Mouse (Mus musculus) natural killer cell, adult 2 months (primary cell): ENCODE measurements around the gene Cyp2u1.

ENCODE experiments used
- DNase-seq, 2 experiments: peaks; one replicate each; pipeline ENCODE4 v3.0.0; 2022; ENCODE audit warnings: low spot score in 2 of 2

Cyp2u1 gene

GRCm38 (mm10) chr3:131255399-131255981 lies 47.5 kb downstream of the Cyp2u1 start:
- DNase-seq: no peak

- DNase-seq: no peak
These were observed 48.0 kb downstream of the Cyp2u1 start for GRCm38 (mm10) chr3:131254991-131255390.

- no peak for DNase-seq
These were observed 51.4 kb downstream of the Cyp2u1 start for GRCm38 (mm10) chr3:131251601-131252000.

- DNase-seq: no peak
These were observed 52.0 kb downstream of the Cyp2u1 start for GRCm38 (mm10) chr3:131250978-131251377.

GRCm38 (mm10) chr3:131250283-131250682 lies 52.7 kb downstream of the Cyp2u1 start:
- DNase-seq: no peak

GRCm38 (mm10) chr3:131248444-131248843 lies 54.6 kb downstream of the Cyp2u1 start:
- DNase-seq: no peak

- no peak for DNase-seq
These were observed 55.2 kb downstream of the Cyp2u1 start for GRCm38 (mm10) chr3:131247851-131248250.

- no peak for DNase-seq
These were observed 55.6 kb downstream of the Cyp2u1 start for GRCm38 (mm10) chr3:131247447-131247846.

- DNase-seq: no peak
These were observed 56.4 kb downstream of the Cyp2u1 start for GRCm38 (mm10) chr3:131246579-131247046.

- peak; percentile 39 to 55 for DNase-seq
These were observed 57.1 kb downstream of the Cyp2u1 start for GRCm38 (mm10) chr3:131245766-131246578.
